In genomic region chr15:10890220-10890921, GRCm38 (mm10) we compare ENCODE assay signal across 8 mouse cellular contexts.
DNase-seq lines count a peak whose midpoint lies in the region; ATAC-seq and TF ChIP-seq lines count a peak whose summit lies in the region.

No protein-coding gene starts in this region.

- no peak for TF ChIP-seq CTCF in layer of hippocampus, adult 2 months (conservative IDR thresholded peaks at IDR 0.05)
- no peak for TF ChIP-seq CTCF in kidney, postnatal 0 days (IDR thresholded peaks at IDR 0.05; ENCODE audit: low read depth)

- H3K4me2 ChIP-seq in heart, embryonic 13.5 days: no peak overlapping the region
- H3K4me2 ChIP-seq in kidney, postnatal 0 days (ENCODE audit: low read length): no peak overlapping the region

- peaks cover 8% of the 10 kb centered on the region; the same call in 1 of the 2 replicates for H3K9me3 ChIP-seq in heart, embryonic 13.5 days
- H3K9me3 ChIP-seq in kidney, postnatal 0 days (replicated peaks; ENCODE audit: low read length): no peaks in the 10 kb centered on the region

- ATAC-seq in heart, embryonic 13.5 days (ENCODE audit: extremely low read depth, insufficient number of reproducible peaks, low FRiP score, low TSS enrichment): peak; percentile 46; the same call in 1 of the 2 replicates
- ATAC-seq in kidney, postnatal 0 days (replicated peaks; ENCODE audit: low FRiP score, low read depth): peak; percentile 88

- no peaks in the 10 kb centered on the region for H3K27me3 ChIP-seq in heart, embryonic 13.5 days (replicated peaks)
- H3K27me3 ChIP-seq in kidney, postnatal 0 days (ENCODE audit: insufficient read depth, low read length): no peaks in the 10 kb centered on the region

- no peak overlapping the region for H3K9ac ChIP-seq in heart, embryonic 13.5 days
- H3K9ac ChIP-seq in kidney, postnatal 0 days (ENCODE audit: low read depth, low read length): no peak overlapping the region

- 38% methylated on average over 8 of the region's 8 CpGs for WGBS in heart, embryonic 13.5 days
- WGBS in kidney, postnatal 0 days: 36% methylated on average over 8 of the region's 8 CpGs

- H3K27ac ChIP-seq in layer of hippocampus, adult 2 months: no peak overlapping the region
- peak overlapping the region; percentile 70 for H3K27ac ChIP-seq in heart, embryonic 13.5 days (replicated peaks)
- peak overlapping the region; percentile 62 for H3K27ac ChIP-seq in kidney, postnatal 0 days

- peak; percentile 39 to 46 for DNase-seq in layer of hippocampus, postnatal 10 days (ENCODE audit: low spot score in 2 of 2)
- no peak for DNase-seq in layer of hippocampus, adult 2 months (ENCODE audit: low spot score in 2 of 2)
- DNase-seq in cerebellum, postnatal 14 days: peak; percentile 34 to 47
- DNase-seq in kidney, postnatal 0 days (ENCODE audit: low spot score): peak; percentile 90
- DNase-seq in lung, postnatal 14 days: peak; percentile 66
- DNase-seq in urinary bladder, postnatal 25 days (ENCODE audit: low spot score): peak; percentile 71
- DNase-seq in thymus, postnatal 0 days (ENCODE audit: low spot score): no peak

- peaks cover 14% of the 10 kb centered on the region for H3K4me1 ChIP-seq in heart, embryonic 13.5 days
- H3K4me1 ChIP-seq in kidney, postnatal 0 days (replicated peaks; ENCODE audit: insufficient read depth, low read length): peaks cover 6% of the 10 kb centered on the region; the same call in 1 of the 2 replicates

- no peak overlapping the region for H3K4me3 ChIP-seq in layer of hippocampus, adult 2 months
- no peak overlapping the region for H3K4me3 ChIP-seq in heart, embryonic 13.5 days
- H3K4me3 ChIP-seq in kidney, postnatal 0 days (replicated peaks; ENCODE audit: low read depth, low read length): no peak overlapping the region

- H3K36me3 ChIP-seq in heart, embryonic 13.5 days: no peaks in the 10 kb centered on the region
- H3K36me3 ChIP-seq in kidney, postnatal 0 days (ENCODE audit: insufficient read depth, low read length): no peaks in the 10 kb centered on the region

Comparison
In these comparisons a context has a peak if more than half of its experiments do, and no peak if none do; other contexts are left out.
1. DNase-seq: peak in layer of hippocampus, postnatal 10 days (2 of 2), cerebellum, postnatal 14 days (2 of 2), kidney, postnatal 0 days (single experiment), lung, postnatal 14 days (single experiment) and urinary bladder, postnatal 25 days (single experiment); none in layer of hippocampus, adult 2 months (0 of 2) and thymus, postnatal 0 days (single experiment).